Mouse (Mus musculus) layer of hippocampus, adult 9-10 months (tissue): Measurements from ENCODE around the gene Prss36.
A peak's percentile ranks its signal among the peaks of the same experiment; 100 is the strongest.

Experiments
- DNase-seq: peaks from one replicate; pipeline ENCODE4 v3.0.0; 2022; ENCODE audit warnings: low spot score

The Prss36 gene

DNA sequence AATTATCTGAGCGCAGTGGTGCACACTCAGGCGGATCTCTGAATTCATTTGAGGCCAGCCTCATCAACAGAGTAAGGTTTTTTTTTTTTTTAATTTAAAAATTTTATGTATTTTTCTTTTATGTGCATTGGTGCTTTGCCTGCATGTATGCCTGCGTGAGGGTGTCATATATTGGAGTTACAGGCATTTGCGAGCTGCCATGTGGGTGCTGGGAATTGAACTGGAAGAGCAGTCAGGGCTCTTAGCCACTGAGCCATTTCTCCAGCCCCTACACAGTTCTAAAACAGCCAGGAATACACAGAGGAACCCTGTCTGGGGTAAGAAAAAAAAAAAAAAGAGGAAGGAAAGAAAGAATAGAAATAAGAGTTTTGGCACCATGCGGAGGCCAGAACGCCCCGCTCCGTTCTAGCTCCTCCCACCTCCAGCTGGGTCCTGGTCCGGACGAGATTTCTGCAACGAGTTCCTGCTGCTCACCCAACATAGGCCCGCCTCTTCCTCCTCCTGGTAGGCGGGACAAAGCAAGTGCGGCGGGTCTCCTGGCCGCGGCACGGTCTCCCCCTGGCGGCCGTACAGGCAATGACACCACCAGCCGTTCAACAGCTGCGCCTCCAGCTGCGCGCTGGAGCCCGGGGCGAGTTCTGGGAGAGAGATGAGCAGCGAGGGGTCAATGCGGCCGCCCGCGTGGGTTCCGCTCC lies 11.3 kb downstream of the Prss36 start:
- peak; percentile 85 for DNase-seq

DNA sequence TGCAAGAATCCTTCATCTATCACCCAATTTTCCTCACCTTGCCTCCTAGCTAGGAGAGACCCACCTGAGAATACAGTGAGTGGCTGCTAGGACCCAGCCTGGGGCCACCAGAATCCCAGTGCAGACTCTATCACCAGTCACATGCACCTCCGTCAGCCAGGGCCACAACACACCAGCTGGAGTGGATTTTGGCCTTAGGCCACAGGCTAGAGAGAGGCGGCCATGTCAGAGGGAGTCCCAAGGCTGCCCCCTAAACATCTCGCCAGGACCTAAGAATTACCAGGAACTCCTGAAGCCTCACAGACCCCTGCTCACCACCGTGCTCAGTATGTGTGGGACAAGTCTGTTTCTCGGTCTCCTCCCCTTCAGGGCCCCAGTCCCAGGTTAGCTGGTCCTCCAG lies 12.4 kb downstream of the Prss36 start:
- DNase-seq = no peak

DNA sequence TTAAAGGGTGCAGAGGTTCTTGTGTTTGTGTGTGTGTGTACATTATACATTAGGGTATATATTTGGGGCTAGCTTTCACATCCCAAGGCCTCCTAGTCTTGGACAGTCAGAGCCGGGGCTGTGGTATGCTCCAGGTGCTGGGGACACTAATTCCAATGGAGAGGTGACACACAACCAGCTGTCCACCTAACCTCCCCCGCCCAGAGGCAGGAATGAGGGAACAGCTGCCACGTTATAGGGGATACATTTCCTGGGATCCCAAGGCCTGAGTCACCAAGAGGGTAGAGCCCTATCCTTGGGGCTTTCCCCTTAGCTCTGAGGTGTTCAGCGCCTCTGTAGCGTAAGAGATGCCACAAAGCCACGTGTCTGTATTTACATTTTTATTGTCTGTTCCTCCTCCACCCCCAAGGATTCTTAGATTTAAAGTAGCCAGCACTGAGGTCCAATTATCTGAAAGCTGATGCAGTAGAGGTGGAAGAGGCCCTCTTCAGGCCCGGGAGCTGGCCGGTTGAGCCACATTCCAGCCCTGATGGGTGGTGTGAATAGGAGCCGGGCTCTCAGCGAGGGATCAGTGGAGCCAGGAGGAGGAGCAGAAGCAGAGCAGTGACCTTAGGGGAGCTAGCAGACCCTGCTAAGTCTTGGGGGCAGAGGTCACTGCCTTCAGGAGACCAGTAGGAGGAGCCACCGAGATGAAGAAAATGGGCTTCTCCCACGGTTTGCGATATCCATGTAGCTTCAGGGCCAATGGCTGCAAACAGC lies 14.1 kb downstream of the Prss36 start:
- no peak for DNase-seq

DNA sequence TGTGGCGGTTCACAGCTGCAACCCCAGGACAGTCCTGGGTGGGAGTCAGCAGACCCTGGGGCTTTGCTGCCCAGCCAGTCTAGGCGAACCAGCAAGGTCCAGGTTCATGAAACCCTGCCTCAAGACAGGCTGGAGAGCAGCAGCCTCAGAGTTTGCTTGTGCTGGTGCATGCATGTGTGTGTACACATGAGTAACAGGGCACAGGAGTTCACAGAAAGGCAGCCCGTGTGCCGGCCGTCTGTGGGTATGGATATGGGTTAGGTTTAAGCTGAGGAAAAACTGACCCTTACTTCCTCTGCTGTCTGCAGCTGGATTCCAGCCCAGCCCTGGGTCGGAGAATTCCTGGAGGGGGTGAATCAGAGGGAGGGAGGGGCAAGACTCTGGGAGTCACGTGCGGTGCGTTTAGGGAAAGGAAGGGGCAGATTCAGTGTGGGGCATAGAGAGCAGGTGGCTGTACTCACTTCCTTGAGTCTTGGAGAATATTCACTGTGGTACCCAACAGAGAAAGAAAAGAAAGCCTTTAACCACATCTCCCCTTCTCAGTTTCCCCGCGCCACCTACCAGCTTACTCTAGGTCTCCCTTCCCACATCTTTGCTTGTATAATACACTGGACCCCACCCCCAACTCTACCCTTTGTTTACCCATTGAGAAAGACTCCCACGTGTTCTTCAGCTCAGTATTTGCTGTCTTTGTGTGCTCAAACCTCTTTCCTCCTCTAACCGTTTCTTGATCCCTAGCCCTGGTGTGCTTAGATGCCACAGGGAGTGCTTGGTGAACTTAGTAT lies 15.0 kb downstream of the Prss36 start:
- DNase-seq = no peak

DNA sequence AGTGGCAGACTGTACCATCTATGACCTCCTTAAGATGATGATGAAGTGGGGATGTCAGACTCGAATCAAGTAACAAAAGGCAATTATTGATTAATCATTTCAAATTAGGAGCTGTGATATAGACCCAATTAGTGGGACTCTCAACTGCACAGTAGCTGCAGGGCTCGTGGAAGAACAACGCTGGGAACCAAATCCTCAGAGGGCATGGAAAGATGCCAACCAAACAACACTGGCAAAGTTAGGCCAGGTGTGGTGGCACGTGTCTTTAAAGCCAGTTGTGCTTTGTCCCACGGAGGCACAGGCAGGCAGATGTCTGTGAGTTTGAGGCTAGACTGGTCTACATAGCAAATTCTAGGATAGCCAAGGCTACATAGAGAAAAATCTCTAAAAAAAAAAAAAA lies 15.9 kb downstream of the Prss36 start:
- no peak for DNase-seq

DNA sequence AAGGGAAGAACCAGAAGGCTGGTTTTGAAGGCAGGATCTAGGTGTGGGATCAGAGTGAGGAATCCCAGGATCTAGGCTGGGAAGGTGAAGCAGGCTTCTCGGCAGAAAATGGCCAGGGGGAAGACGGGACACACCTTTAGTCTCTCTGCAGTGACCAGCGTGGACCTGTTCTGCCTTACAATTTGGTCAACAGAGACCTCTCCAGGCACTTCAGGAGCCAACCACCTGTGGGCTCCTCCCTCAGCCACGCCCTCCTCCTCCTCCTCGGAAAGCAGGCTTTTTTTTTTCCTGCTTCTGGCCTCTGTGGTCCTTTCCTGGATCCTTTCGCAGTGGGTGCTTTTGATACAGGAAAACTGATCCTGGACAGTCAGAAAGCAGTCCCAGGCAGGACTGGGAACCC lies 16.6 kb downstream of the Prss36 start, which contains the start of gene Prss8:
Prss8 (minus strand) TSS at position 182 of the 400 bp plus-strand sequence.
- DNase-seq = no peak

DNA sequence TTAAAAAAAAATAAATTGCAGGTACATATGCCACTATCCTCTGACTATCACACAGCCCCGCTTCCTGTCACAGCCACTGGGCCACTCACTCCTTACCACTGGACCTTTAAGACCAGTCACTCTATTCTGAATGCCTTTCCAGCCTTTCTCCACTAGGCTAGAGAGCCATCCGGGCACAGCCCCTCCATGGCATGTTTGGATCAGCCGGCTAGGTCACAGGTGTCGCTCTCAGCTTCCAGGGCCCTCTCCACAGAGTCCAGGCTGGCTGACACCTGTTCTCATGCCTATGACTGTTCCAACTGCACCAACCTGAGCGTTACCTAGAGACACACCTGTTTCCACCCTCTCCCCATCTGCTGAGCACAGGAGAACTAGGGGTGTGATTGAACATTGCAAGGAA lies 17.9 kb downstream of the Prss36 start:
- DNase-seq = no peak

DNA sequence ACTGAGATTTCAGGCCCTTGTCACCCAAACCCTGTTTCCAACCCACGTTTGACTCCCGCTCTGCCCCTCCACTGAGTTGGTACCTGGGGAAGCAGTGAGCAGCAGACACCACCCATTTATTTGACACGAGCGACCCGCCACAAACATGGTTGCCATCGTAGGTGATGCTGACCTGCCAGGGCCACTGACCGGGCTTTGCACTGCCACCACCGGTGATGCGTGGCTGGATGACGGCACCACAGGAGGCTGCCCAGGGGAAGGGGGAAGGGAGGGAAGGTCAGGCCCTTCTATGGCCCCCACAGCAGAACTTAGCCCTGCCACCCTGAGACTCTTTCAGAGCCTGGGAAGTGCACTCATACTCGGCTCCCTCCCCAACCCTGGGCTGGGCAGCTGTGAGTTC lies 18.8 kb downstream of the Prss36 start:
- no peak for DNase-seq

DNA sequence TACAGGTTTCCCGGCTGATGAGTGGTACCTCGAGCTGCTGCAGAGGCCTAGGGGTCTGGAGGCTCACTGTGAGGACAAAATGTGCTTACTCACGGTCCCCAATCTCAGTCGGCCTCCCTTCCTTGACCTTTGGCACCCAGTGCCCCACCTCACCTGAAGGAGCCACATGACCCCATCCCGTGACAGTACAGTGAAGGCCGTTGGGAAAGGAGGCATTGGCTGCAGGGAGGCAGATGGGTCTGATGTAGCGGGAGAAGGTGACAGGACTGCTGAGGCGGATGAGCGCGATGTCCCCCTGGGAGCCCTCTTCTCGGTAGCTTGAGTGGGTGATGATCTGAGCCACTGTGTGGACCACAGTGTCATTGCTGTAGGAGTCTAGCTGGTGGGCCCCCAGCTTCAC lies 19.7 kb downstream of the Prss36 start:
- no peak for DNase-seq

DNA sequence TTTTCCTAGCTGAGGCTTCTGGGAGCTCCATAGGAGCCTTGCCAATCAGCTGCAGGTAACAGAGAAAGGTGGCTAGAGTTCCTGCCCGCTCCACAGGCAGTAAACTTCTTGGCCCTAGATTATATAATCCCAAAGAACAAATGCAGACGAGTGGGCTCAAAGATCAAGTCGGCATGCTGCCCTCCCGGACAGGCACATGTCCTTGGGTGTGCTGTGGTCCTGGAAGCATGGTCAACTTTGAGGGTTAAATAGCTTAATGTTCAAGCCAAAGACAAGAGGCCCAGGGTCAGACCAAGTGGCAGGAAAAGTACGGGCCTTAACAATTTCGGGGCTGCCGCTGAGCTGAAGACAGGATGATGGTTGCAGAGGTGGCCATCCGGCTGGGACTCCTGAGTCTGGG lies 20.5 kb downstream of the Prss36 start:
- no peak for DNase-seq

DNA sequence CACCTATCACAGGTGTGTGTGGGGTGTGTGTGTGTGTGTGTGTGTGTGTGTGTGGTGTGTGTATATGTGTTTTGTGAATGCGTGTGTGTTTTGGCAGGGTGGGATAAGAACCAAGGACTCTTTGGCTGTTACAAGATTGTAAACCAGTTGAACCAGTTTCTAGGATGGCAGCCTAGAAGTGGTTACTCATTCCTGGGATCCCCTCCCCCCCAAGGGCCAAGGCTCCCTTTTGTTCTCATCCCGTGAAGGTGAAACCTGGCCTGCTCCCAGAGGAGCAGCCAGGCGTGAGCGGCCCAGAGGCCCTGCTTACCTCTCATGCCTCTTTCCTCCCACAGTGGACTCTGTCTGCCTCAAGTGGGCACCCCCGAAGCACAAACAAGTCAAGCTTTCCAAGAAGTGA lies 21.3 kb downstream of the Prss36 start:
- no peak for DNase-seq

DNA sequence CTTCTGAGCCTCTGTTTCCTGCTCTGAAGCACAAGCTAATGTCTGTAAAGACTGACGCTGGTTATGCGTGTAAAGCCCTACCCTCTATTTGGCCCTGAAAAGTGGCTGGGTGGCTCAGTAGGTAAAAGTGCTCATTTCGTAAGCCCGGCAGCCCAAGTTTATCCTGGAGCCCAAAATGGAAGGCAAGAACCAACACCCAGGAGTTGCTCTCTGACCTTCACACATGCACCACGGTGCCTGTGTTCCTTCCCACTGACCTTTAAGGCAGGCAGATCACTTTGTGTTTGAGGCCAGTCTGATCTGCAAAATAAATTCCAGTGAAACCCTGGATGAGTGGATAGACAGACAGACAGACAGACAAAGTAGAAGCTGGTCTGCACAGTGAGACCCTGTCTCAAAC lies 22.8 kb downstream of the Prss36 start:
- no peak for DNase-seq

DNA sequence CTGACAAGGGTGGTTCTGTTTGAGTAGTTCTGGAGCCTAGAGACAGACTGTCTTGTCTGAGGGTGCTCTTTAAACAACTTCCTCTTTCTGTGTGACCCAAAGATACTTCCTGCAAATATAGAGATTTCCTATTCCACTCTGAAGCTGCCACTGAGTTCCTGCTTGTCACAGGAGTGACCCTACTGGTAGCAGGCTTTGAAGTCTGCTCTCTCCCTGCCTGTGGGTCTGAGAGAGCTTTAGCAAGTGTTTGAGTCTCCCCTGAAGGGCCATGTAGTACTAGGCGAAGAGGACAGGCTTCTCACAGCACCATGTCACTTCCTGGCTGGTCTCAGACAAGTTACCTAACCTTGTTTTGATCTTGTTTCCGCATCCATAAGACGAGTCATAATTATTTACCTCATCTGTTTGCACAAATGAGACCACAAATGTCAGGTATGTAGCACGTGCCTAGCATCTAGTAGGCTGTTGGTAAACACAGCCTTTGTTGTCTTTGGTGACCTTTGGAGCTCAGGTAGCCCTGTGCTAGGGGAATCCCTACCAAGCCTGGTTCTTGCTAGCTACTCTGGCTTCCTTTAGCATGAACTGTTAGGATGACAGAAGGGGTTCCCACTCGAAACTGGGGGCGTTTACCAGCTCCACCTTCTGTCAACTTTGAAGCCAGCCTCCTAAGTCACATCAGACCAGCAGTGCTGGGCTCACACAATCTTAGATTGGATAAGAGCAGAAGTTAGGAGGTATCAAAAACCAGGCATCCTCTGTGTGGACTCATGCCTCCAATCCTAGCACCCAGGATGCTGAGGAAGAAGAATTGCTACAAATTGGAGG lies 23.9 kb downstream of the Prss36 start:
- no peak for DNase-seq

DNA sequence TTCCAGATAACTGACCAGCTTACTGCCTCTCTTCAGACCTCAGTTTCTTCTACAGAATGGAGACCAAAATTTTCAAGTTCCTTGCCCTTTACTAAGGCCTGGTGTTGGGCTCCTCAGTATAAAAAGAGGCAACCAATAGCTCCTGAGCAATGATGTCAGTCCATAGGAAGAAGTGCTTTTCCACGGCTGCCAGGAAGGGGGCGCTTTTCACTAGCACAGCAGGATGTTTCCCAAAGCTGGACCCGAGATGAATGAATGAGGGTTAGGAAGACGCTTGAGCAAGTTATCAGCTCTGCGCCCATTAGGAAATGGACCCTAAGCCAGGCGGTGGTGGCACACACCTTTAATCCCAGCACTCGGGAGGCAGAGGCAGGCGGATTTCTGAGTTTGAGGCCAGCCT lies 25.0 kb downstream of the Prss36 start:
- no peak for DNase-seq

DNA sequence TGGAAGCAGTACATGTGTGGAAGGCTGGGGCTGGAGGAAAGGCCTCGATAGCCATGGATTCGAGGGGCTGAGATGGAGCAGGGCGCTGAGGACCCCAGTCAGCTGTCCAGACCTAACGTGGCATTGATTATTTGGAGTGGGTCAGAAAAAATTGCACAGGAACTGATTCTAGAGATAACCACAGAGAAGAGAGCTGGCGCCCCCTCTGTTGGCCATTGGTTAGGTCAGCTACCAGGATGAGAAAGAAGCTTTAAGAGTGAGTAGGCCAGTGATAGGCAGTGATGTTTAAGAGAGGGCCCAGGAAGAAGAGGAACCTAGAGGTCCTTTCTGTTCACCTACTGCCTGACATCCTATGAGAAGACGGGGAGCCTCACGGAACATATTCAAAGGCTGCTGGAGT lies 27.2 kb downstream of the Prss36 start:
- no peak for DNase-seq

DNA sequence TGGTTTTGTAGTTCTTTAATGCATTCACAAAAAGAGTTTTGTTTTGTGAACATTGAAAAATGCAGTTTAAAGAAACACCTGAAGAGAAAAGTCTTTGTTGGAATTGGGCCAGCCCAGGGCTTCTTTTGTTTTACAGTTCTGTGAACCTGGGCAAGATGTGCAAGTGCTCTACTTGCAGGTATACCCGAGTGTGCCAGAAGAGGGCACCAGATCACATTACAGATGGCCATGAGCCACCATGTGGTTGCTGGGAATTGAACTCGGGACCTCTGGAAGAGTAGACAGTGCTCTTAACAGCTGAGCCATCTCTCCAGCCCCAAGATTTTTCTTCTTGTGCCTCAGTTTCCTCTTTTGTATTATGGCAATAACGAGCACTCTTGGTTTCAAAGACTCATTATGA lies 28.3 kb downstream of the Prss36 start:
- DNase-seq = no peak

DNA sequence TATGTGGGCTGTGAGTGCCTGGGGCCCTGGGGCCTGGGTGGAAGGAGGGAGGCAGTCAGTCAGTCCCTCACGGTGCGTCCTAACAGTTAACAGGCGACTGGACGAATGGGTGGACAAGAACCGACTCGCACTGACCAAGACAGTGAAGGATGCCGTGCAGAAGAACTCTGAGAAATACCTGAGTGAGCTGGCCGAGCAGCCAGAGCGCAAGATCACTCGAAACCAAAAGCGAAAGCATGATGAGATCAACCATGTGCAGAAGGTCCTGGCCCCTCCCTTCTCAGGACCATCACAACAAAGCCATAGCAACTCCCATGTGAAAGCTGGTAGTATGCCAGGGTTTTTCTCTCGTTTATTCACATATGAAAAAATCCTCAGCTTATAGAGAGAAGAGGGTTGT lies 31.2 kb downstream of the Prss36 start:
- no peak for DNase-seq

DNA sequence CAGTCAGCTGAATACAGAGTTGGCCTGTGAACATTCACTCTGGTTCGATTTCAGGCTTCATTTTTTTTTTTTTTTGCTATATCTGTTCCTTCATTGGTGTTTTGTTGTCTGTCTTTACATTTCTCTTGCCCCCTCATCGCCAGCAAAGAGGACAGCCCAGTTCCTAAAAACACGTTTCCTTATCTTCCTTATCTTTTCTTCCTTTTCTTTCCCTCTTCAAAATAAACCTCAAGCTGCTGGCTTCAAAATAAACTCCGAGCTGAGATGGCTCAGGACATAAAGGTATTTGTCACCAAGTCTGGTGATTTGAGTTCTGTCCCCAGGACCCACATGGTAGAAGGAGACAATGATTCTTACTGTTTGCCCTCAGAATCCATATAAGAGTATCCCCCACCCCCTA lies 33.6 kb downstream of the Prss36 start:
- no peak for DNase-seq

DNA sequence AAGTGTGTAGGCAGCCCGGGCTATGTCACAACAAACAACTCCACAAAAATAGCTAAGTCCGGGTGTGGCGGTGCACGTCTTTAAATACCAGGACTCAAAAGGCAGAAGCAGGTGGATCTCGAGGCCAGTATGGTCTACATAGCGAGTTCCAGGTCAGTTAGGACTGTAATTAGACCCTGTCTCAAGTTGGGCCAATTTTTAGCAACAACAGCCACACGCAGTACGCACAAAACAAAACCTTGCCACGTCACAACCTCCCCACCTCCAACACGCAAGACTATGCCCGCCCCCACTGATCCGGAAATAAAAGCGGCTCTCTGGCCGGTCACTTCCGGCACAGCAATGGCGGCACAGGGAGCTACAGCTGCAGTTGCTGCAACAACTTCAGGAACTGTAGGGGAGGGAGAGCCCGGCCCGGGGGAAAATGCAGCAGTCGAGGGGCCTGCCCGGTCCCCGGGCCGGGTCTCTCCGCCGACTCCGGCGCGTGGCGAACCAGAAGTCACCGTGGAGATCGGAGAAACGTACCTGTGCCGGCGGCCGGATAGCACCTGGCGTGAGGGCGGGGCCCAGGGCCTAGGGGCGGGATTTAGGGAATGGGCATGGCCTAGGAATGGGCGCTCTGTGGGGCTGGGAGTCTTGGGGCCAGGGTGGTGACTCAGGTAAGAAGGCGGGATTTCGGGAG lies 34.2 kb downstream of the Prss36 start, which contains the start of gene Kat8:
Kat8 (plus strand) TSS at position 327 of the 682 bp plus-strand sequence.
- DNase-seq = peak; percentile 77

DNA sequence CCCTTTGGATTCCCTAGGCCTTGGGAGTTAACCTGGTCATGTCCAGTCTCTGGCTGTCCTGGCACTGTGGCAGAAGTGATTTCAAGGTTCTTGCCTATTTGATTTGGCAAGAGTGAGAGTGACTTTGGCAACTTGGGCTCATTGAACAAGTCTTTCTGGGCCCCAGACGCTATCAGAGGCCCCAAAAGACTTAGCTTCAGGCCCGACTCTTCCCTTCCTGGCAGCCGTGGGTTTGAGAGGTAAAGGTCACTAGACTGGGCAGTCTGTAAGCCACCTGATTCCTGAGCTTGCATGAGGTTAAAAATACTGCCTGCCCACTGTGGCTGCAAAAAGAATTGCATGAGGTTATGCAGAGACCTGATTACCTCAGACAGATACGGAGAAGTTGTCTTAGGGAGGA lies 37.9 kb downstream of the Prss36 start:
- DNase-seq = no peak

DNA sequence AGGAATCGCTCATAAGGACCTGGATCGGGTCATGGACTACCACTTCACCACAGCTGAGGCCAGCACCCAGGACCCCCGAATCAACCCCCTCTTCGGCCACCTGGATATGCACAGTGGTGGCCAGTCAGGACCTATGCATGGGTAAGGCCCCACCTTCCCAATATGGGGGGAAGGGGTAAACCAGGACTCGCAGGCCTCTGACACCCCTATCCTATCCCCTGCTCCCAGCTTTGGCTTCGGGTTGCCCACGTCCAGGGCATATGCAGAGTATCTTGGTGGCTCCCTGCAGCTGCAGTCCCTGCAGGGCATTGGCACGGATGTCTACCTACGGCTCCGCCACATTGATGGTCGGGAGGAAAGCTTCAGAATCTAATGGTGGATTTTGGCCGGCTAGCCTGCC lies 38.6 kb downstream of the Prss36 start:
- no peak for DNase-seq
